Mouse (Mus musculus): Measurements from ENCODE around the gene Armc12.
"Not testable (repeated sequence)": the region's sequence is repeated elsewhere in the genome, so short reads cannot be mapped to it uniquely, and the experiment has no call there.

The Armc12 gene

GRCm38 (mm10) chr17:28533327-28533726, 2.7 kb downstream of the Armc12 start:
- no peak for DNase-seq

DNA sequence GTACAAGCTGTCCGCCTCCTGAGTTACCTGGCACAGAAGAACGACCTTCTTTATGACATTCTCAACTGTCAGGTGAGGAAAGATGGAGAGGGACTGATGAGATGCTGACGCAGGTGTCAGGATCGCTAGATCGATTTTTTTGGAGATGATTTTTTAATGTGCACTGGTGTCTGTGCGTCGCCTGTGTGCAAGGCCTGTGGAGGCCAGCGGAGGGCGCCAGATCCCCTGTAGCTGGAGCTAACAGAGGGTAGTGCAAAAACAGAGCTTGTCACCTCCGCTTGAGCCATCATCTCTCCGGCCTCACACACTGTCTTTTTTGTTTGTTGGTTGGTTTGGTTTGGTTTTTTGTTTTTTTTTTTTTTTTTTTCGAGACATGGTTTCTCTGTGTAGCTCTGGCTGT, 7.3 kb downstream of the Armc12 start:
- no peak for DNase-seq

DNA sequence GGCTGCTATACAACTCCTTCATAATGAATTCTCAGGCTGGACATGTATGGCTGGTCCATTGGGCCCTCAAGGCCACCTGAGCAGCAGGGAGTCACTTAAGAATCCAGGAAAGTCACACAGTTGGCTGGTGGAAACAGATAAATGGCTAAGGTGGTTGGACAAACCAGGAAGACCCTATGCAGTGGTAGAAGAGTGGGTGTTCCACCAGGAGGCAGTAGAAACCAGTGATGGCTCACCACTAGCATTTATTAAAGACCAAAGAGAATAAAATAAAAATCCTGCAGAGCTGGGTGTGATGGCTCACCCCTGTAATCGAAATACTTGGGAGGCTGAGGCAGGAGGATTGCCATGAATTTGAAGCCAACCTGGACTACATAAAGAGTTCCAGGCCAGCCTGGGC, 16.3 kb downstream of the Armc12 start:
- DNase-seq: no peak

DNA sequence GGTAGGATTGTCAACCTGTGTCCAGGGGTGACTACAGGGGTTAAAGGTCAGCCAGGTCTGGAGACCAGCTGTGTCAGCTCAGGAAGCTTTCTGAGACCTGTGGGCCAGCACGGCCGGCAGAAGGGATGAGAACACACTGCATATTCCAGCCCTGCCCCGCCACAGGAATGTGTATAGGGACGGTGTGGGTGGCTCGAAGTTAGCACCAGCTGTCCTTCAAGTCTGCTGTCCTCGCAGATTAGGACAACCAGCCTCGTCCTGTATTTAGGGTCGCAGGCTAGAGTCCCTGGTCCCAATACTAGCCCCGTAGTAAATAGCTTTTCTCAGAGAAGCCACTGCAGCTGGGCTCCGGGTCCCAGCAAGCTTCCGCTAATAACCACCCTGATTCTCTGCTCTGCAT, 17.9 kb downstream of the Armc12 start:
- no peak for DNase-seq

DNA sequence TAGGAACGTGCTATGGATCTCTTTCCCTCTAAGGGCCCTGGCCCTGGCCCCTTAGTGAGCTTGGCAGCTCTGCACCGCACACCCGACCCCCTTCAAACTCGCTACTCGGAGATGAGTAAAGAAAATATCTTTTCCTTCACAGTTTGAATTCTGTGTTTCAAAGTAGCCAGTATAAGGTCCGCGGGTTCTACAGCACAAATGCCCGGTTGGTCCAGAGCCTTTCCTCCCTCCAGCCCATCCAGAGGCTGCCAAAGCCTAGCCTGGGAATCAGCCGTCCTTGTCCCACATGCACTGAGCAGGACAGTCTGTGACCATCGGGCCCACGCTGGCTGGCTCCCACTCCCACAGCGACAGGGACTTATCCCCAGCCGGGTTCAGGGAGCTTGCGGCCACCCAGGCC, 18.5 kb downstream of the Armc12 start, which contains the start of gene Clpsl2:
Gene Clpsl2, plus strand, starts transcription at position 301 of the 400 bp plus-strand sequence.
- DNase-seq: no peak

DNA sequence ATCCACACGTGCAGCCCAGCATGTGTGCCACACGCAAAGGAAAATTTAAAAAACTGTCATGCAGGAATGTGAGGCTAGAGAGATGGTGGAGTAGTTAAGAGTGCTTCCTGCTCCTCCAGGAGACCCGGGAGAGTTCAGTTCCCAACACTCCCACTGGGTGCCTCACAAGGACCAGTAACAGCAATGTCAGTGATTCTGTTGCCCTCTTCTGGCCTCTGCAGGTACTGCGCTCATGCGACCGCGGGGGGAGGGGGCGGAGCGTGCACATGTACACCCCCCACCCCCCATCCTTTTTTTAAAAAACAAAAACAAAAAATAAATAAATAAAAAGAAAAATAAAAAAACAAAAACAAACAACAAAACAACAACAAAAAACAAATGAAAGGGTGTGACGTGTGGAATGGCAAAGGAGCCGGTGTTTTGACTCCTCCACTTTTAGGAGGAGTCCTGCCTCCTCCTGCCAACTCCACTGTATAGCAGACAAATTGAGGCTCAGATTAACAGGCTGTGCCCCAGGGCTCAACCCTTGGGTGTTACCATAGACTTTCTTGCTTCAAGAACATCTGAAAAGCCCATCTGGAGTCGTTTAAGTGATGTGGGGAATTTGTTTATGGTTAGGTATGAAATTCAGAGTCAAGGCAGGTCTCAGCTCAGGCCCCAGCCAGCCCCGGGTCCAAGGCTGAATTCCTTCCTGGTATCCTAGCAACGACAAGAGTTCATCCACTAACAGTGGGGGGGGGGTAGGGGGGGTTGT, 22.6 kb downstream of the Armc12 start:
- peak; percentile 82 for DNase-seq

- DNase-seq: not testable (repeated sequence)
Observed at GRCm38 (mm10) chr17:28554021-28554420, 23.4 kb downstream of the Armc12 start.

- peak; percentile 54 for DNase-seq
Observed at GRCm38 (mm10) chr17:28556635-28557396, 26.2 kb downstream of the Armc12 start.

- DNase-seq: no peak
Observed at GRCm38 (mm10) chr17:28557772-28558171, 27.2 kb downstream of the Armc12 start.

DNA sequence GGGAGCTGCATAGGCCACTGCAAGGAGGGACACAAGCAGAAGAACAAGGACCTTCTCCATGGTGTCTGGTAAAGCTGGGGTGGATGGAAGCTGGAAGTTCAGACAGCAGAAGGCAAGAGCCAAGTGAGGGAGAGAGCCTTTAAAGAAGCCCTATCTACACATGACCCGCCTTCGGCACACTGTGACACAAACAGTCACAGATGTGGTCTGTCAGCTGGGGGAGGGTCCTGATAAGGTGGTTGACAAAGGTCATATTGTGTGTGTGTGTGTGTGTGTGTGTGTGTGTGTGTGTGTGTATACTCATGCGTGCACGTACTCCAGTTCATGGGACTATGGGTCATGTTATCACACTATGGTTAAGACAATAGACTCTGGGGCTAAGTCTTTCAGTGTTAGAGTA, 30.0 kb downstream of the Armc12 start, which contains the start of gene Clps:
Gene Clps, minus strand, starts transcription at position 169 of the 400 bp plus-strand sequence.
- DNase-seq: no peak

GRCm38 (mm10) chr17:28561613-28562012, 31.0 kb downstream of the Armc12 start:
- no peak for DNase-seq

DNA sequence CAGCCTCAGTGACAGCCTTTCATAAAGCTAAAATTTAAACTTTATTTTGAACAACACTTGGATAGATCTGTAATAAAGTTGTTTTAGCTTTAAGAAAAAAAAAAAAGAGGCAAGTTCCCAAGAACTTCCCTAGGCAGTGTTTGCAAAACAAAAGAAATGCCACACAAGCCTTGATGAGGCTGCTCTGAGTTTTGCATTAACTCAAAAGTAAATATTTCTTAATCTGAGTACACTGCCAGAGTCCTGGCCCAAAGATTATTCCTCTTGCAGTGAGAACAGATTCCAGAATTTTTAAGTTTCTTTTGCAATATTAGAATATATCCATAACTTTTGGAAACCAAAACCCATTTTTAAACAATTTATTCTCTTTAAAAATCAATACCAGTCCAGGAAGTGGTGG, 34.6 kb downstream of the Armc12 start:
- DNase-seq: no peak

DNA sequence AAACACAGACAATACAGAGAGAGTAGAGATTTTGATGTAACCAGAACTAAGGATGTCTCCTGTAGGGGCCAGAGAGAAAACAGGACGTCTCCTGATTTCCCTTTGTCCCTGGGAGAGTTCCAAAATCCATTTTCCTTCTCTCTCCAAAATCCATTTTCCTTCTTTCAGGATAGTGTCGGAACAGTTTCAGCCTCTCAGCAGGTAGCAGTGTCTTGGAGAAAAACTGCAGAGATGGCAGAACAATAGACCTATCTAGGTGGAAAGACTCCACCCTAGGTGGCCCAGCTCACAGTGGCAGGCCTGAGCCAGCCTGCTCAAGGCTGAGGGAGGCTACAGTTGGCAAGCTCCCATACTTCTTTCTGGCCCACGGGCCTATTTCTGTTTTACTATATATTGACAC, 36.9 kb downstream of the Armc12 start:
- no peak for DNase-seq

DNA sequence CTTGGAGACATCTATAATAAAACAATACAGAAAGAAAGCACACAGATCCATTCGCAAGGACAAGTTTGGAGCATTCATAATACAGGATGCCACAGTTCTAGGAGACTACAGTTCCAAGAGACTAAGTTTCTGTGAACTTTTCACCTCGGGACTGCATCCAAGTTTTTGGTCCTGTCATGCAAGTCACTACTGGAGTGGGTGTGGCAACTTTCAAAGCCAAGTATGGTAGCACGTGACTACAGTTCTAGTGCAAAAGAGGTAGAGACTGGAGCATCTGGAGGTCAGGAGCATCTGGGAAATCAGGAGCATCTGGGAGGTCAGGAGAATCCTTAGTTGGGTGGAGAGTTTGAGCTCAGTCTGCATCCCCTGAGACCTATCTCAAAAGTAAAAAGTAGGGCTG, 41.3 kb downstream of the Armc12 start:
- DNase-seq: no peak

- no peak for DNase-seq
Observed at GRCm38 (mm10) chr17:28572521-28572920, 41.9 kb downstream of the Armc12 start.

- DNase-seq: no peak
Observed at GRCm38 (mm10) chr17:28572941-28573340, 42.3 kb downstream of the Armc12 start.

DNA sequence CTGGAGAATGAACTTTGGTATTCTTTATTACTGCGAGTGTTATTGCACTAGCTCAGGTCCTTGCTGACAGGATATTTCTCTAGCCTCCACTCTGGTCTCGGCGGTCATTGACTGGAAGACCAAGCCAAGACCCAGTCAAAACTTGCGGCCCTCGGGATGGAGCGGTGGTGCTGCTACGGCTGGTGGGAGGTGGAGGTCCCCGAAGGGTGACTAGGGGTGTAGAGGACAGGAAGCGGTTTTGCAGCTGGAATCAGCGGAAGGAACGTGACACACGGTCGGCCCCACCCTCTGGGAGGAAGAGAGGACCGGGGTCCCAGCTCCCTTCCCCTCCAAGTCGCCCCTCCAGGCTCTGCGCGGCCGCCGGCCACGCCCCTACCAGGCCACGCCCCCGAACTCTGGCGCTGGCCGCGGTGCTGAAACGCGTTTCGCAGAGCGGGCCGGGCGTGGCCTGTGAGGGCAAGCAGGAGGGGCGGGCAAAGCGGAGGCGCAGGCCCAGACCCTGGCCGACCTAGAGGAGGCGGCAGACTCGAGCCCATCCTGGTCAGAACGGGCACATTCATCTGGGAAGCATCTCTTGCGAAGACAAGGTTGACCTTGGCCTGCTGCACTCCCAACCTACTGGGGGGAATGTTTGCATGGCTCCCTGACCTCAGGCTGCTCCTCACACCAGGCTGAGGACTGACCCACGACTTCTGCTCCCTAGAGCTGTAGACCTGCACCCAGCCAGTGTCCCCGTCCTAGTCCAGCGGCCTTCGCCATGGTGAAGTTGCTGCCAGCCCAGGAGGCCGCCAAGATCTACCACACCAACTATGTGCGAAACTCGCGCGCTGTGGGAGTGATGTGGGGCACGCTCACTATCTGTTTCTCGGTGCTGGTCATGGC, 44.9 kb downstream of the Armc12 start, which contains the start of gene Lhfpl5:
Gene Lhfpl5, plus strand, starts transcription at position 398 of the 882 bp plus-strand sequence.
- DNase-seq: peak; percentile 91

DNA sequence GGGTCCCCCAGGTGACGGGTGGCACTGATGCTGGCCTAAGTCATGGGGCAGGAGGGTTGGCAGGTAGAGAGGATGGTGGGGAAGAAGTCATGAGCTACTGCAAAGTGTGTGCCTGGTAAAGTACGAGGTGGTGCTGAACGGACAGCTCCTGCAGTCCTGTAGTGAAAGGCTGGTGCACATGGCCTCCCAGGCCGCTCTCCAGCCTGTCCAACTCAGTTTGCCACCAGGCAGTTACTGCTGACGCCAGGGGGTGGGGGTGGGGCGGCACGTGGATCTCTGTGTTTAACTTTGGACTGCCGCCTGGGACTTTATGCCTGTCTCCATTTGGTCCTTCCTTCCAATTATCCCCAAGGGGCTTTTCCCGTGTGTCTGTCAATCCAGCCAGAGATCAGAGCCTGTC, 49.8 kb downstream of the Armc12 start:
- DNase-seq: peak; percentile 88

GRCm38 (mm10) chr17:28581056-28581455, 50.5 kb downstream of the Armc12 start:
- DNase-seq: no peak

GRCm38 (mm10) chr17:28586509-28586908, 55.9 kb downstream of the Armc12 start:
- DNase-seq: no peak

- DNase-seq: no peak
Observed at GRCm38 (mm10) chr17:28588591-28588990, 58.0 kb downstream of the Armc12 start.

Measured in embryo, embryonic 11 days (tissue).